Mouse (Mus musculus) left cerebral cortex, postnatal 10 days (tissue): ENCODE data around the gene Crb2. TPM values are rescaled to one million over a fixed set of nuclear protein-coding genes. Genes with fewer than 3 reads are reported as not detected.

Experiments
- DNase-seq, 2 experiments: peaks; one replicate each; pipeline ENCODE4 v3.0.0; 2021 to 2022; ENCODE audit warnings: low spot score in 2 of 2, mixed read lengths in 1 of 2; ENCODE audit errors: extremely low spot score in 1 of 2
- intact Hi-C: fragments of 180-260 bp; cut with DNase I; formaldehyde crosslinking; loops from one replicate; pipeline ENCODE4 v1.15.1; 2025
- total RNA-seq, 2 experiments: library from RNA; stranded (reverse); gene quantifications; 2 replicates each; pipeline ENCODE4 v1.2.3; 2021

Gene Crb2
- total RNA-seq, 2 experiments from 2014 or later = 5.4 to 7.0 TPM

DNA sequence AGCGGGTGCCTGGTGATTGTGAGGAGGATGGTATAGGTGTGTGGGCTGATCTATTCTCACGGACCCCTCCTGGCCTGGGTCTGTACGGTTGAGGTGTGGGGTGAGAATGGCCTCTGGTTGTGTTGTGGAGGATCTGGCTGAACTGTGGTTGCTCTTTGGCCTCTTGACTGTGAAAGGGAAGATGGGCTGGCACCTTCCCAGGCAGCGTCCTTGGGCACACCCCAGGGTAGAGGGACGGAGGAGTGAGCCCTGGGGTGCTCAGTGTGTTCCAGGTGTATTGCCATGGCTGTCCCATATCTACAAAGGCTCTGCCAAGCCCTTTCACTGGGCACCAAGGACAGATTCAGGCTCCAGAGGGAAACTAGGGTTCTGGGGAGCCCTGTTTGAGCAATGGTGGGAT lies 13.0 kb downstream of the Crb2 start:
- no peak for DNase-seq
- intact Hi-C loops = no loop called here

DNA sequence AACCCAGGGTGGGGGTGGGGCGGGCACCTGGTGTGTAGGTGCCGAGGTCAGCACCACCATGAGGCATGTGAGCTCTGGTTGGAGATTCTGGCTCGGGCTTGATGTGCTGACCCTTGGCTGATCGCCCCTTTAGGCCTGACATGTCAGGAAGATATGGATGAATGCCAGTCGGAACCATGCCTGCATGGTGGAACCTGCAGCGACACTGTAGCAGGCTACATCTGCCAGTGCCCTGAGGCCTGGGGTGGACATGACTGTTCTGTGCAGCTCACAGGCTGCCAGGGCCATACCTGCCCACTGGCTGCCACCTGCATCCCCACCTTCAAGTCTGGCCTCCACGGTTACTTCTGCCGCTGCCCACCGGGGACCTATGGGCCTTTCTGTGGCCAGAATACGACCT lies 13.9 kb downstream of the Crb2 start:
- intact Hi-C loops = no loop called here
- DNase-seq = no peak

- intact Hi-C loops = no loop called here
- DNase-seq = no peak
Measured at GRCm38 (mm10) chr2:37790738-37791137, 14.7 kb downstream of the Crb2 start.

DNA sequence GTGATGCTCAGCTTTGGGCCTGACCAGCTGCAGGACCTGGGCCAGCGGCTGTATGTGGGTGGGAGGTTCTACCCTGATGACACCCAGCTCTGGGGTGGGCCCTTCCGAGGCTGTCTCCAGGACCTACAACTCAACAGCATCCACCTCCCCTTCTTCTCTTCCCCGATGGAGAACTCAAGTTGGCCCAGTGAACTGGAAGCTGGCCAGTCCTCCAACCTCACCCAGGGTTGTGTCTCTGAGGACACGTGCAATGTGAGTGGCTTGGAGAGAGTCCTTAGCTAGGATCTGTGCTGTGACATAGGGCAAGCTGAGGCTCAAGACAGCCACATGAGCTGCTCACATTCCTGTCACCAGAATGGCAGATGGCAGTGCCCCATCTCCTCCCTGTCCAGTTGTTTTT lies 15.3 kb downstream of the Crb2 start:
- intact Hi-C loops = no loop called here
- no peak for DNase-seq

DNA sequence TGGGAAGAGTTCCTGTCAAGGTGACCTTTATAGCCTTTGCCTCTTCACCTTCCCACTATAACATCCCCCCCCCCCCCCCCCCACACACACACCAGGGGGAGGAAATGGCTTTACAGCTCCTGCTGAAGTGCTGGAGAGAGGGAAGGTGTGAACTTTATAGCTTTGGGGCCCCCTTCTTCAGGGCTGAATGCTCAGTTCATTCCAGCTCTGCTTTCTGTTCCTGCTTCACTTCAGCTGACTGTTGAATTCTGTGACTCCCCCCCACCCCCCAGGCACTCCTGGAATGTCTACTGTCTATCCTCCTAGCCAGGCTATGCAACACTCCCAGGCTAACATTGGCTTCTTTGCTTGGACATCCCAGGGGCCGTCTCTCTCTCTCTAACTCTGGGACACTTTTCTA lies 20.0 kb downstream of the Crb2 start:
- DNase-seq = no peak
- intact Hi-C loops = no loop called here

DNA sequence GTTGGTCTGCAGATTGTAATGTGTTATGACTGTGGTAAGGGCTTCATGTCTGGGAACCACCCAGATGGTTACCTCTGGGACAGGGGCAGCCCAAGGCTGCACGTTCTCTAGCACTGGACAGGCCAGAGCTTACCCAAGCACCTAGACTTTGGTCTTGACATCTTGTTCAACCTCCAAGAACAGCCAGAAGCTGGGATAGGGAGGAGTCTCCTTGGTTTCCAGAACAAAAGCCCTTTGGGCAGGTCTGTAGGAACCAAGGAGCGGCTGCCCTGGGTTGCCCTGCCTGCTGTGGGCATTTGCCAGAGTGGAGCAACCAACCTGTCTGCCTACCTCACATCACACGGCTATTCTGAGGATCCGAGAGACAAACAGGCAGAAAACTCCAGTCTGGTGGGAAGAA lies 21.0 kb downstream of the Crb2 start:
- intact Hi-C loops = no loop called here
- DNase-seq = no peak

DNA sequence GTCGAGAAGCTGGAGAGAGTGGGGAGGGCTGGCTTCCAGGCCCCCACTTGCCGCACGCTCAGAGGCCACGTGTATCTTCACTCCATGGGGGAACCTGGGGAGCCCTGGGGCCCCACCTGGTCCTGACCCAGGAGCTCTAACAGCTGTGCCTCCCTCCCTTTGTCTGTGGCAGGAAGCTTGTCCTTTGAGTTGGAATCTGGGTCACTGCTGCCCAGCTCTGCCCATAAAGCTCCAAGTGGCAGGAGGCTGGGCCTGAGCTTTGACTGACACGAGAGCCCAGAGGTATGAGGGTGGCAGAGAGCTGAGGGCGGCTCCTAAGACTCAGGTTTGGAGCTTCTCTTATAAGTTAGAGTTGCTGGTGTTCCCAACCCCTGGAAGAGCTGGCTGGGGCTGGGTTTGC lies 23.1 kb downstream of the Crb2 start:
- intact Hi-C loops = no loop called here
- DNase-seq = no peak

- intact Hi-C loops = no loop called here
- no peak for DNase-seq
Measured at GRCm38 (mm10) chr2:37801687-37802086, 25.6 kb downstream of the Crb2 start.

DNA sequence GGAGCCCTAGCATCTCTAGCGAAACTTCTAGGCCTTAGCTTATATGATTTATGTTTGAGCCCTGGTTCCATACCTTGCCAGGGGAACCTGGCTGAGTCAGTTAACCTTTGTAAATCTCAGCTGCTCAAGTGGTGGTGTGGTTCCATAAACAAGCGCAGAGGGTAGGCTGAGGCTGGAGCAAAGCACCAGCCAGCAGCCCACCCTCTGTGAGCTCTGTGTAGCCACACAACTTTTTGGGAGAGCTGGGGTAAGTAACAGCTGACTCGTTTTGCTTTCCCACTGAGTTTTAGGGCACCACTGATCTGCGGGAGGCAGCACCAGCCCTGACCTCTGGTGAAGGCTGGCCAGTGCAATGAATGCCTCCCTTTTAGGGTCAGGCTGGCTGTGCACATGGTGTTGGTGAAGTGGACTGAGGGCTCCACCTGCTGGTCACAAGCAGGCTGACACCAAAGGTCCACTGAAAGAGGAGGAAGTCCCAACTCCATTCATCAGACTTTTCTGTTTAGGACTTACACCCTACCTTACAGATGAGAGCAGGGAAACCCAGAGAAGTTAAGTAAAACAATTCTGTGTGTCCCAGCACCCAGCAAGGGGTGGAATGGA lies 26.7 kb downstream of the Crb2 start:
- intact Hi-C loops = no loop called here
- peak; percentile 48 to 70 for DNase-seq

GRCm38 (mm10) chr2:37811682-37812081 lies 35.6 kb downstream of the Crb2 start:
- DNase-seq = no peak
- intact Hi-C loops = loop anchor here (10.0 kb wide), 3 partner anchors 113 to 773 kb away; no protein-coding TSS in a partner anchor

- intact Hi-C loops = loop anchor here (10.0 kb wide), 3 partner anchors 112 to 772 kb away; no protein-coding TSS in a partner anchor
- DNase-seq = no peak
Measured at GRCm38 (mm10) chr2:37812401-37812800, 36.4 kb downstream of the Crb2 start.

DNA sequence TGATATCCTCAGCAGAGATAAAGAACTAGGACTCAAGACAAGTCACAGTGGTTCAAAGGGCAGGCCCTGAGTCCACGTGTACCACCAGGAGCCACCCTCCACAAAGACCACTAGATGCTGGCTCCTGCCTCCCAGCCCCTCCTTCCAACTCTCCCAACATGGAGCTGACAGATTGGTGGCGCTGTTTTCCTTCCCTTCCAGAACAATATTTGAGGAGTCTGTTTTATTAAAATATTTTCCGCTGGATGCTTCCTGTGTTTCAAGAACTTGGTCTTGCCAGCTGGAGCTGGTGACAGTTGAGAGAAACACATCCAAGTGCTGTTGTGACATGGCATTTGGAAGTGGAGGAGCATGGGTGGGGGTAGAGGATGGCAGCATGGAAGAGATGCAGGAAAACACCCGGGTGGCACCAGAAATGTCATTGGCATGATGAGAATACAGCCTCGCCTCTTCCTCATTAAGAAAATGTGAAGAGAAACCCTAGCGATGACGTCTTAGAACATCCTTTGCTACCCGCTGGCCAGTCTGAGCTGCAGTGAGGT lies 38.8 kb downstream of the Crb2 start:
- DNase-seq = no peak
- intact Hi-C loops = loop anchor here (10.0 kb wide), 3 partner anchors 110 to 770 kb away; no protein-coding TSS in a partner anchor

GRCm38 (mm10) chr2:37815676-37816075 lies 39.6 kb downstream of the Crb2 start:
- peak; percentile 69 to 80 for DNase-seq
- intact Hi-C loops = loop anchor here (10.0 kb wide), 3 partner anchors 109 to 769 kb away; no protein-coding TSS in a partner anchor

- intact Hi-C loops = loop anchor here (10.0 kb wide), 3 partner anchors 106 to 766 kb away; no protein-coding TSS in a partner anchor
- no peak for DNase-seq
Measured at GRCm38 (mm10) chr2:37818761-37819525, 42.9 kb downstream of the Crb2 start.

DNA sequence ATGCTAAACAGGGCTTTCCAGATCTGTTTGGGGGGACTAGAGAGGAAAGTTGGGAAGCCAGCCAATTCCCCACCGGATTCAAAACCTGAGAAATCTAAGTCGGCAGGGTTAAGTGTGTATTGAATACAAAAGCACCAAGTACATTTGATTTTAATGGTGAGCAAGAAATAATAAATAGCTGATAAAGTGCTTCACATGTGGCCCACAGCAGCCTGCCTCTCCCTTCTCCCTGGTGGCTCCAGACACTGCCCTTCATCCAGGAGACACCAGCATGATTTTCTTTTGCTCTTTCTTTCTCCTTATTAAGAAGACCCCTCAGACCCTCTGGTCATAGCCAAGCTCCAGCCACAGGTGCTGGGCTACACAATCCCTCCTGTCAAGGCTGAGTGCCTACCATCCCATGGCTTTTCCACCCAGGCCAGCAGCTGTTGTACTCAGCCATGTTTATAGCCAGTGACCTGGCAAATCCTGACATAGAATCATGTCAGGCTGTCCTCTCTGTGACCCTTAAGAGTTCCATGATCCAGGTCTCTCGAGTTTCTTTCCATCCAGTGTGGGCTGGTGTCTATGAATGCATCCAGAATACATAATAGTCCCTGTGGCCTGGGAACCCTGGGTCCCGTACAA lies 43.6 kb downstream of the Crb2 start:
- no peak for DNase-seq
- intact Hi-C loops = loop anchor here (10.0 kb wide), 3 partner anchors 105 to 765 kb away; no protein-coding TSS in a partner anchor

GRCm38 (mm10) chr2:37822122-37822521 lies 46.1 kb downstream of the Crb2 start:
- no peak for DNase-seq
- intact Hi-C loops = no loop called here

DNA sequence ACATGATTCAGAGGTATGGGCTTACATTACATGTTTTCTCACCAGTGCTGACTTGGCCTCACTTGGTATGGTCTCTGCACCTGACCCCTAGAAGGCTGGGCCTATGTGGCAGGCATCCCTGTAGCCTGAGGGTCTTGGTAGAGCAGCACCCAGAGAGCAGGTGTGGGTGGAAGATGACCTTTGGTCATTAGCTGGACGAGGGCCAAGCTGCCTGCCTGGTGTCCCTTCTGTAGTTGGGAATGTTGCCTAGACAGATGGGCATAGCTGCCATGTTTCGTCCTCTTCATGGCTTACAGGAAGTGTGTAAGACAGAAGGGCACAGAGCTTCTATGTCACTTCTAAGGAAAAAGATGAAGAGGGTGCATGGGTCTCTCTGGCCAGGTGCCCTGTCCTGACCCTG lies 47.8 kb downstream of the Crb2 start:
- DNase-seq = no peak
- intact Hi-C loops = no loop called here

- intact Hi-C loops = no loop called here
- DNase-seq = no peak
Measured at GRCm38 (mm10) chr2:37829758-37830275, 53.8 kb downstream of the Crb2 start.

GRCm38 (mm10) chr2:37832253-37832652 lies 56.2 kb downstream of the Crb2 start:
- no peak for DNase-seq
- intact Hi-C loops = no loop called here
